In the genomic region with DNA sequence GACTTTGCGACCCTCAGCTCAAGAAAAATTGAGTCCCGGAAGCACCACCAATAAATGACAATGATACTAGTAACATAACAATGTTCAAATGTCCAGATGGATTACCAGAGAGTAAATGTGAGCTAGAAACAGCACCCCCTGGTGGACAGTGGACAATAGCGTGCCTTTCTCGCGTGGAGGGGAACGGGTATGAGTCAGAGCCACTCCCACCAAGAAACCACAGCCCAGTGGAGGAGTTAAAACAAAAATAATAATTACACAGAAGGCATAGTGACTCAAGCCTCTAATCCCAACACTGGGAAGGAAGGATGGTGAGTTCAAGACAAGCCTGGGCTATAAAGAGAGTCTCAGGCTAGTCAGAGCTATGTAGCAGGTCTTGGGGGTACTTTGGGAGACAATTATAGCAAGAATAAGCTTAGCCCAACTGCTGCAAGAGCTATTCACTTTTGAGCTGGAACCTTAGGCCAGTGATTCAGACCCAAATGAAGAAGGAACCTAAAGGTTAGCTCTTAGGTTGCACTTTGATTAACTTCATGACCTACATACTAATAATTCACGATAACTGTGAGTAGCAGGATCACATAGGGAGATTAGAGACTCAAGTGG, we compare ENCODE assay signal across 8 mouse cellular contexts. TPM values are rescaled to one million over a fixed set of nuclear protein-coding genes. Genes with fewer than 3 reads are reported as not detected.
A peak's percentile ranks its signal among the peaks of the same experiment; 100 is the strongest.
DNase-seq lines count a peak whose midpoint lies in the region; ATAC-seq and TF ChIP-seq lines count a peak whose summit lies in the region.

TSS of gene Abcb8 (plus strand) at position 272 of the 606 bp plus-strand sequence.

- H3K4me3 ChIP-seq in forebrain, embryonic 15.5 days = peak within 1 kb of the TSS; percentile 68
- peak within 1 kb of the TSS; percentile 75 for H3K4me3 ChIP-seq in liver, embryonic 16.5 days (ENCODE audit: low read depth, low read length)
- peak within 1 kb of the TSS; percentile 44 for H3K4me3 ChIP-seq in neural tube, embryonic 12.5 days
- peak within 1 kb of the TSS; percentile 60 for H3K4me3 ChIP-seq in stomach, postnatal 0 days (ENCODE audit: low read depth, low read length)

- TF ChIP-seq CTCF in stomach, postnatal 0 days (IDR thresholded peaks at IDR 0.05; ENCODE audit: low read depth) = peak; percentile 92

- H3K36me3 ChIP-seq in forebrain, embryonic 15.5 days = no peaks in the 10 kb centered on the region
- H3K36me3 ChIP-seq in liver, embryonic 16.5 days (ENCODE audit: control insufficient read depth, insufficient read depth) = no peaks in the 10 kb centered on the region
- H3K36me3 ChIP-seq in neural tube, embryonic 12.5 days = no peaks in the 10 kb centered on the region
- no peaks in the 10 kb centered on the region for H3K36me3 ChIP-seq in stomach, postnatal 0 days (ENCODE audit: control insufficient read depth, insufficient read depth, low read length)

- intact Hi-C loops in heart, postnatal 14 days (cut with DNase I) = loop anchor here (1.0 to 2.0 kb wide), 2 partner anchors 32 to 57 kb away; no protein-coding TSS in a partner anchor

- peaks cover 14% of the 10 kb centered on the region; the same call in 1 of the 2 replicates for H3K27me3 ChIP-seq in forebrain, embryonic 15.5 days
- no peaks in the 10 kb centered on the region; the same call in 1 of the 2 replicates for H3K27me3 ChIP-seq in liver, embryonic 16.5 days (ENCODE audit: control insufficient read depth, insufficient read depth, low read depth, low read length)
- peaks cover 3% of the 10 kb centered on the region for H3K27me3 ChIP-seq in neural tube, embryonic 12.5 days (replicated peaks)
- H3K27me3 ChIP-seq in stomach, postnatal 0 days (ENCODE audit: control insufficient read depth, insufficient read depth, low read length) = no peaks in the 10 kb centered on the region

- peak within 1 kb of the TSS; percentile 51 for H3K9ac ChIP-seq in forebrain, embryonic 15.5 days (replicated peaks)
- peak within 1 kb of the TSS; percentile 67 for H3K9ac ChIP-seq in liver, embryonic 16.5 days (ENCODE audit: low read depth, low read length)
- H3K9ac ChIP-seq in neural tube, embryonic 12.5 days = peak within 1 kb of the TSS; percentile 19; the same call in 1 of the 2 replicates
- H3K9ac ChIP-seq in stomach, postnatal 0 days (ENCODE audit: low read length) = peak within 1 kb of the TSS; percentile 65

- 21% methylated on average over 7 of the region's 7 CpGs for WGBS in forebrain, embryonic 15.5 days
- 16% methylated on average over 7 of the region's 7 CpGs for WGBS in large intestine, adult 2 months
- 8% methylated on average over 7 of the region's 7 CpGs for WGBS in liver, embryonic 16.5 days (ENCODE audit: insufficient replicate concordance)
- WGBS in neural tube, embryonic 12.5 days = 21% methylated on average over 7 of the region's 7 CpGs
- WGBS in stomach, postnatal 0 days = 21% methylated on average over 7 of the region's 7 CpGs

- DNase-seq in ES-CJ7 (ENCODE audit: low read depth, low spot score) = peak; percentile 86
- peak; percentile 79 for DNase-seq in cerebellum, adult 11-12 months
- peak; percentile 83 to 90 for DNase-seq in heart, postnatal 14 days
- DNase-seq in large intestine, adult 2 months (ENCODE audit: low read depth, low spot score) = peak; percentile 81
- DNase-seq in stomach, postnatal 0 days (ENCODE audit: low spot score) = peak; percentile 84

- H3K9me3 ChIP-seq in forebrain, embryonic 15.5 days = no peaks in the 10 kb centered on the region
- no peaks in the 10 kb centered on the region for H3K9me3 ChIP-seq in liver, embryonic 16.5 days (replicated peaks; ENCODE audit: control insufficient read depth, low read length)
- no peaks in the 10 kb centered on the region for H3K9me3 ChIP-seq in neural tube, embryonic 12.5 days
- no peaks in the 10 kb centered on the region for H3K9me3 ChIP-seq in stomach, postnatal 0 days (ENCODE audit: control insufficient read depth, low read length)

- ATAC-seq in forebrain, embryonic 15.5 days (replicated peaks) = no peak
- no peak for ATAC-seq in liver, embryonic 16.5 days (ENCODE audit: low read depth)
- no peak for ATAC-seq in neural tube, embryonic 12.5 days (ENCODE audit: low FRiP score, low read depth)
- ATAC-seq in stomach, postnatal 0 days (ENCODE audit: low FRiP score, low TSS enrichment) = peak; percentile 36

- no peak for TF ChIP-seq EP300 in stomach, postnatal 0 days (optimal IDR thresholded peaks at IDR 0.05)

- peaks cover 12% of the 10 kb centered on the region for H3K4me1 ChIP-seq in forebrain, embryonic 15.5 days
- peaks cover 16% of the 10 kb centered on the region for H3K4me1 ChIP-seq in liver, embryonic 16.5 days (ENCODE audit: control insufficient read depth, low read depth, low read length)
- H3K4me1 ChIP-seq in neural tube, embryonic 12.5 days = peaks cover 2% of the 10 kb centered on the region; the same call in 1 of the 2 replicates
- no peaks in the 10 kb centered on the region for H3K4me1 ChIP-seq in stomach, postnatal 0 days (replicated peaks; ENCODE audit: control insufficient read depth, insufficient read depth)

- H3K27ac ChIP-seq in forebrain, embryonic 15.5 days (replicated peaks) = peak within 1 kb of the TSS; percentile 85
- H3K27ac ChIP-seq in liver, embryonic 16.5 days (ENCODE audit: low read length) = peak within 1 kb of the TSS; percentile 84
- no peak within 1 kb of the TSS for H3K27ac ChIP-seq in neural tube, embryonic 12.5 days
- H3K27ac ChIP-seq in stomach, postnatal 0 days (replicated peaks) = peak within 1 kb of the TSS; percentile 66

- H3K4me2 ChIP-seq in forebrain, embryonic 15.5 days (replicated peaks) = peak within 1 kb of the TSS; percentile 48
- H3K4me2 ChIP-seq in liver, embryonic 16.5 days (ENCODE audit: low read depth, low read length) = peak within 1 kb of the TSS; percentile 87
- H3K4me2 ChIP-seq in neural tube, embryonic 12.5 days (replicated peaks) = peak within 1 kb of the TSS; percentile 55
- peak within 1 kb of the TSS; percentile 61 for H3K4me2 ChIP-seq in stomach, postnatal 0 days (replicated peaks; ENCODE audit: low read depth)

RNA-seq across cellular contexts. Expression of gene Abcb8, which starts in this region (rescaled TPM):
- 47.9 and 48.7 TPM in 2 replicates for polyA plus RNA-seq in forebrain, embryonic 15.5 days (2015; fragmentation: Nextera tagmentation; extraction: Ambion mirVana)
- total RNA-seq in heart, postnatal 14 days (2021) = 10 to 100 TPM; 81.9 to 87.0 TPM
- polyA plus RNA-seq in large intestine, adult 2 months (2012; rRNA removed) = 57.7 and 79.6 TPM in 2 replicates
- 29.6 TPM in 2 replicates for polyA plus RNA-seq in liver, embryonic 16.5 days (2015; fragmentation: Nextera tagmentation; extraction: Ambion mirVana)
- 45.9 and 52.7 TPM in 2 replicates for polyA plus RNA-seq in neural tube, embryonic 12.5 days (2016; fragmentation: Nextera tagmentation; extraction: Ambion mirVana)
- polyA plus RNA-seq in stomach, postnatal 0 days (2015; fragmentation: Nextera tagmentation; extraction: Ambion mirVana) = 29.3 and 30.2 TPM in 2 replicates
